ENCODE assay signal across 19 mouse cellular contexts in the genomic region with DNA sequence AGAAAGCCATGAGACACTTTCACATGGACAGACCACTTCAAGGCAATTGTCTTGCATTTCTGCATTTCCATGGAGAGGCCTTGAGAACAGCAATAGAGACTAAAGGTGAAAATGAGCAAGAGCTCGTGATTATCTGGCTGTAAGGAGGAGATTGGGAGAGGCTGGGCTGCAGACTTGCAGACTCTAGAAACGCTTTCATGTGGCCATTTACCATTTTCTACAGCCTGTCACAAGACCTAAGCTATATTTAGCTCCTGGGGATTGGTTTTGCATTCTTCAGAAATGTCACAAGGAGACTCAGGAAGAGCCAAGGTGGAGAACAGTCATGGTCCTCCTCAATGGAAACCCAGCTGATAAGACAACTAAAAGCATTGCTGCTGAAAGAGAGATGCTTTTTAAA.
"Had no signal": no experiment of that assay in that cellular context is flagged by ENCODE, and none has a peak within 500 bp of the region (broad histone marks: within the 10 kb centered on the region; RNA-seq: fewer than 3 reads in every experiment).

No protein-coding gene starts in this region.

- H3K27ac ChIP-seq: midbrain, embryonic 10.5 days; midbrain, embryonic 12.5 days; neural tube, embryonic 13.5 days; neural tube, embryonic 15.5 days; stomach, embryonic 15.5 days; stomach, postnatal 0 days had no signal

- ATAC-seq: midbrain, embryonic 16.5 days had no signal

- DNase-seq: lung, adult 18-20 months; lung, embryonic 14.5 days; lung, postnatal 10 days; lung, postnatal 4 days; midbrain, embryonic 14.5 days; right cerebral cortex, adult 18-20 months; right cerebral cortex, postnatal 25 days; right cerebral cortex, postnatal 4 days; thymus, adult 2 months; thymus, postnatal 25 days; thymus, postnatal 4 days had no signal

- H3K4me1 ChIP-seq: midbrain, embryonic 10.5 days; midbrain, embryonic 12.5 days; neural tube, embryonic 13.5 days; neural tube, embryonic 15.5 days; stomach, embryonic 15.5 days had no signal

- H3K36me3 ChIP-seq: midbrain, embryonic 10.5 days; midbrain, embryonic 12.5 days; neural tube, embryonic 13.5 days; neural tube, embryonic 15.5 days had no signal

- H3K9me3 ChIP-seq: midbrain, embryonic 10.5 days; midbrain, embryonic 12.5 days; neural tube, embryonic 13.5 days; neural tube, embryonic 15.5 days; stomach, embryonic 15.5 days had no signal

- H3K9ac ChIP-seq: lung, embryonic 14.5 days; midbrain, embryonic 12.5 days; neural tube, embryonic 13.5 days; neural tube, embryonic 15.5 days; stomach, embryonic 15.5 days had no signal

- H3K4me3 ChIP-seq: midbrain, embryonic 10.5 days; midbrain, embryonic 12.5 days; myocyte; neural tube, embryonic 13.5 days; neural tube, embryonic 15.5 days; stomach, embryonic 15.5 days had no signal

- H3K4me2 ChIP-seq: lung, embryonic 14.5 days; midbrain, embryonic 12.5 days; neural tube, embryonic 13.5 days; neural tube, embryonic 15.5 days; stomach, embryonic 15.5 days had no signal

- H3K27me3 ChIP-seq: midbrain, embryonic 12.5 days; neural tube, embryonic 13.5 days; neural tube, embryonic 15.5 days; stomach, embryonic 15.5 days had no signal
